Mouse (Mus musculus) midbrain, embryonic 12.5 days (tissue): ENCODE data around the gene Hfe2. TPM values are rescaled to one million over a fixed set of nuclear protein-coding genes. Genes with fewer than 3 reads are reported as not detected.

Experiments used
- ATAC-seq: fragments of 200-750 bp; cut with Nextera tagmentation; 2 replicates; pipeline ENCODE4 v1.8.0; 2017; ENCODE audit warnings: low read depth, moderate TSS enrichment, moderate library complexity; ENCODE audit not compliant: low FRiP score
- H3K27ac ChIP-seq: fragments of 300-500 bp; sonication (generic); replicated peaks from 2 replicates; pipeline ENCODE4 v1.5.1; 2016; ENCODE audit warnings: mild to moderate bottlenecking
- H3K27me3 ChIP-seq: fragments of 300-500 bp; sonication (generic); 2 replicates; pipeline ENCODE4 v1.6.1; 2016; ENCODE audit warnings: mild to moderate bottlenecking
- H3K36me3 ChIP-seq: fragments of 300-500 bp; sonication (generic); 2 replicates; pipeline ENCODE4 v1.6.1; 2016
- H3K4me1 ChIP-seq: fragments of 300-500 bp; sonication (generic); 2 replicates; pipeline ENCODE4 v1.6.1; 2016
- H3K4me2 ChIP-seq: fragments of 300-500 bp; sonication (generic); replicated peaks from 2 replicates; pipeline ENCODE4 v1.6.1; 2016; ENCODE audit warnings: mild to moderate bottlenecking, moderate library complexity
- H3K4me3 ChIP-seq: fragments of 300-500 bp; sonication (generic); 2 replicates; pipeline ENCODE4 v1.5.1; 2016; ENCODE audit warnings: mild to moderate bottlenecking
- H3K9ac ChIP-seq: fragments of 300-500 bp; sonication (generic); replicated peaks from 2 replicates; pipeline ENCODE4 v1.6.1; 2016; ENCODE audit warnings: mild to moderate bottlenecking, moderate library complexity
- H3K9me3 ChIP-seq: fragments of 300-500 bp; sonication (generic); 2 replicates; pipeline ENCODE4 v1.6.1; 2016; ENCODE audit warnings: mild to moderate bottlenecking
- WGBS: fragments of 180-500 bp; shearing (Covaris S2); methylation state at CpG from one replicate; pipeline ENCODE4 v1.1.7; 2016; 5-methylcytosine and 5-hydroxymethylcytosine counted together
- polyA plus RNA-seq: library from polyadenylated mRNA; unstranded; fragments of >200 nt; fragmentation: Nextera tagmentation; extraction: Ambion mirVana; gene quantifications from 2 replicates; pipeline ENCODE4 v1.2.1, GENCODE M21; 2016

Gene Hfe2
- polyA plus RNA-seq, 1 experiment from 2014 or later: 0.89 TPM

DNA sequence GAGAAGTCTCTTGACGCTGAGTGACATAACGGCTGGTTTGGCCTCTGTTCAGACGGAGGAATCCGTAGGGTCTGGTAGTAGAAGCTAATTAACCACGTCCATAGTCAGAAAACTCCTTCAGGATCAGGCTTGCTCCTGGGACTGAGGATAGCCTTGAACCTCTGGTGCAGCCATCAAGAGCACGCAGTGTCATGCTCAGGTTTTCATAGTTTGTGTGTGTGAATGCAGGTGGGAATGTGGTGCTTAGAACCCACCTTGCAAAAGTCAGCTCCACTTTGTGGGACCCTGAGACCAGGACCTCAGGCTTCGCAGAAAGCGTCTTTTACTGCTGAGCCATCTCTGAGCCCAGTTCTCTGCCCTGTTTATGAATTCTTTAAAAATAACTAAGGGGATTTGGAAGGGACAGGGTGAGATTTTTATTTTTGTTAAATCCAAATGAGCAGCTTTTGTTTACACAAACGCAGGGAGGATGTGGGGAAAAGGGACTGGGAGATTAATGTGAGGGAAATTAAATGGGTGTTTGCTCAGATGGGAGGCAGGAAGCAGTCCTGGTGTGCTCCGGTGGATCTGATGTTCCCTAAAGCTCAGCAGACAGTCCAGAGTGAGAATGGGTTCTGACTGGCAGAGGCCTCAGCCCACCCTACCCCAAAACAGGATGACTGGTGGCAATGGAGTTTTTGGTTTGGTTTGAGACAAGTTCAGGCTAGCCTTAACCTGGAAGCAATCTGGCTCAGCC lies 37.1 kb downstream of the Hfe2 start:
- Histone ChIP-seq H3K4me1 (peaks cover 33% of the 10 kb centered on the region), H3K4me3 (no peak overlapping the region), H3K27me3 (no peaks in the 10 kb centered on the region), H3K36me3 (peaks cover 23% of the 10 kb centered on the region), H3K9me3 (no peaks in the 10 kb centered on the region), H3K4me2 (no peak overlapping the region), H3K9ac (no peak overlapping the region), H3K27ac (0 out of 2 replicates have a peak overlapping the region, but pooled peaks have one; percentile 30)
- ATAC-seq: no peak
- WGBS: 60% methylated on average over 10 of the region's 10 CpGs

GRCm38 (mm10) chr3:96563267-96563666 lies 38.3 kb downstream of the Hfe2 start:
- Histone ChIP-seq H3K27me3 (no peaks in the 10 kb centered on the region), H3K36me3 (peaks cover 23% of the 10 kb centered on the region), H3K4me3 (no peak overlapping the region), H3K4me1 (peaks cover 31% of the 10 kb centered on the region), H3K27ac (no peak overlapping the region), H3K9me3 (no peaks in the 10 kb centered on the region), H3K4me2 (no peak overlapping the region), H3K9ac (no peak overlapping the region)
- WGBS: 97% methylated on average over 8 of the region's 8 CpGs
- no peak for ATAC-seq

DNA sequence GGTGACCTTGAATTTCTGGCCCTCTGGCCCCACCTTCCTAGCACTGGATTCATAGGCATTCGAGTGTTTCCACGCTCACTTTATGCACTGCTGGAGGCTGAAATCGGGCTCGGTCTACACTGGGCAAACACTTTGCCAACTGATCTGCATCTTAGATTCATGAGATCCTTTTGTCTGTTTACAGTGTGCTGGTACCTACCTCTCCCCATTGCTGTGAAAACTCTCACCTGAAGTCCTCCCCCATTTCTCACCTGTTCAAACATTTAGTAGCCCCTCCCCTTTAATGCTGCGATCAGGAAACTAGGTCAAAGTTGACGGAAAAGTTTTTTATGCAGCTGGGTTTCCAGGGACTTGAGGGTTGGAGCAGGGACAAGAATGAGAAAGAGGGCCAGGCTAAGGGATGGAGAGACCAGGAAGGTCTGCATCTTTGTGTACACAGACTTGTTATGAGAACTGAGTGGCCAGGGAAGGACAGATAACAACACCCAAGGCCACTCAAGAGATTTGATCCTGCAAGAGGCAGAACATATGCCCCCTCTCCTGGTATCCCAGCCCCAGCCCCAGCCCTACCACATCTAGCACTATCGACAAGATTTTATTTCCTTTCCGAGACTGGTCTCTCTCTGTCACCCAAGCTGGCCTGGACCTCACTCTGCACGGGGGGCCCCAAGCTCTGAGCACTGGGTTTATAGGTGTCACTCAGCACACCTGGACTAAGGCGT lies 39.1 kb downstream of the Hfe2 start:
- Histone ChIP-seq H3K27me3 (no peaks in the 10 kb centered on the region), H3K9ac (no peak overlapping the region), H3K4me1 (peaks cover 24% of the 10 kb centered on the region), H3K9me3 (no peaks in the 10 kb centered on the region), H3K27ac (no peak overlapping the region), H3K4me2 (no peak overlapping the region), H3K36me3 (peaks cover 23% of the 10 kb centered on the region), H3K4me3 (no peak overlapping the region)
- ATAC-seq: no peak
- WGBS: 79% methylated on average over 10 of the region's 10 CpGs

- no peak overlapping the region for H3K4me2 ChIP-seq
Measured at GRCm38 (mm10) chr3:96564633-96565032, 39.7 kb downstream of the Hfe2 start.

DNA sequence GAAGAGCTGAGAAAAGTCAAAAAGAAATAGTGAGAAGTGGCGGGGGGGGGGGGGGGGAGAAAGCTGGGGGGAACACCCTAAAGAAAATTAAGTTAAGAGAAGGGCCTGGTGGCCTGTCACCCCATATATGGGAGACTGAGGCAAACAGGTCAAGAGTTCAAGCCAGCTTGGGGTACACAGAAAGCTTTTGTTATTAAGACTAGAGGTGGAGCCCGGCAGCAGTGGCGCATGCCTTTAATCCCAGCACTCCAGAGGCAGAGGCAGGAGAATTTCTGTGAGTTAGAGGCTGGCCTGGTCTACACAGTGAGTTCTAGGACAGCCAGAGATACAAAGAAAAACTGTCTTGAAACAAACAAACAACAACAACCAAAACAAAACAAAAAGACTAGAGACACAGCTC lies 40.1 kb downstream of the Hfe2 start:
- H3K36me3 ChIP-seq: peaks cover 14% of the 10 kb centered on the region
- H3K27ac ChIP-seq: no peak overlapping the region
- 85% methylated on average over 3 of the region's 3 CpGs for WGBS
- H3K9me3 ChIP-seq: no peaks in the 10 kb centered on the region
- peaks cover 14% of the 10 kb centered on the region for H3K4me1 ChIP-seq
- no peak overlapping the region for H3K4me3 ChIP-seq
- H3K27me3 ChIP-seq: no peaks in the 10 kb centered on the region
- H3K4me2 ChIP-seq: no peak overlapping the region
- no peak overlapping the region for H3K9ac ChIP-seq
- no peak for ATAC-seq

More at GRCm38 (mm10) chr3:96564633-96565032, 39.7 kb downstream of the Hfe2 start:
- Histone ChIP-seq H3K9ac (no peak overlapping the region), H3K4me3 (no peak overlapping the region), H3K27me3 (no peaks in the 10 kb centered on the region), H3K36me3 (peaks cover 19% of the 10 kb centered on the region), H3K9me3 (no peaks in the 10 kb centered on the region), H3K27ac (no peak overlapping the region), H3K4me1 (peaks cover 19% of the 10 kb centered on the region)
- 83% methylated on average over 7 of the region's 7 CpGs for WGBS
- ATAC-seq: no peak

DNA sequence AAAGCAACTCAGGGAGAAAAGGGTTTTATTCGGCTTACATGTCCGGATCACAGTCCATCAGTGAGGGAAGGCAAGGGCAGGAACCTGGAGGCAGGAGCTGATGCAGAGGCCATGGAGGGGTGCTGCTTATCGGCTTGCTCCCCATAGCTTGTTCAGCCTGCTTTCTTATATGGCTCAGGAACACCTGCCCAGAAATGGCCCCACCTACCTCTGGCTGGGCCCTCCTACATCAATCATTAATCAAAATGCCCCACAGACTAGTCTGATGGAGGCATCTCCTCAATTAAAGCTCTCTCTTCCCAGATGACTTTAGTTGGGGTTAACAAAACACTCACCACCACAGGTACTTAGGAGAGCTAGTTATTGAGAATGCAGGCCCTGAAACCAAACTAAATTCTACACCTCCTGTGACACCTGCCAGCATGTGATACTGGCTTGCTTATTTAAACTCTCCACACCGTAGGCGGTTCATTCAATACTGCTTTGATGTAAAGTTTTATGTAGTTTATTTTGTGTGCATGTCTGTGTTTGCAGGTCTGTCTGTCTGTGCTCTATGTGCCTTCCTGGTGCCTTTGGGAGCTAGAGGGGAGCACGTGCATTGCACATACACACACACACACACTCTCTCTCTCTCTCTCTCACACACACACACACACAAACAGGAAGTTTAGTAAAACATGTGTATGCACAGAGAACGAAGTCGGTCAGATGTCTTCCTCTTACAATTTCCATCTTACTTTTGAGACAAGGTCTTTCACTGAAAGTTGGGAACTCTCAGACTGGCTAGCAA lies 41.9 kb downstream of the Hfe2 start:
- Histone ChIP-seq H3K4me2 (no peak overlapping the region), H3K4me1 (no peaks in the 10 kb centered on the region), H3K9me3 (no peaks in the 10 kb centered on the region), H3K9ac (no peak overlapping the region), H3K4me3 (no peak overlapping the region), H3K36me3 (no peaks in the 10 kb centered on the region), H3K27me3 (no peaks in the 10 kb centered on the region), H3K27ac (no peak overlapping the region)
- 90% methylated on average over 8 of the region's 8 CpGs for WGBS
- no peak for ATAC-seq

- no peak overlapping the region for H3K27ac ChIP-seq
- ATAC-seq: no peak
- H3K36me3 ChIP-seq: no peaks in the 10 kb centered on the region
- no peaks in the 10 kb centered on the region for H3K27me3 ChIP-seq
- no peak overlapping the region for H3K4me3 ChIP-seq
- H3K9ac ChIP-seq: no peak overlapping the region
- H3K4me2 ChIP-seq: no peak overlapping the region
- 56% methylated on average over 8 of the region's 8 CpGs for WGBS
- no peaks in the 10 kb centered on the region for H3K9me3 ChIP-seq
- no peaks in the 10 kb centered on the region for H3K4me1 ChIP-seq
Measured at GRCm38 (mm10) chr3:96568605-96569004, 43.6 kb downstream of the Hfe2 start.

DNA sequence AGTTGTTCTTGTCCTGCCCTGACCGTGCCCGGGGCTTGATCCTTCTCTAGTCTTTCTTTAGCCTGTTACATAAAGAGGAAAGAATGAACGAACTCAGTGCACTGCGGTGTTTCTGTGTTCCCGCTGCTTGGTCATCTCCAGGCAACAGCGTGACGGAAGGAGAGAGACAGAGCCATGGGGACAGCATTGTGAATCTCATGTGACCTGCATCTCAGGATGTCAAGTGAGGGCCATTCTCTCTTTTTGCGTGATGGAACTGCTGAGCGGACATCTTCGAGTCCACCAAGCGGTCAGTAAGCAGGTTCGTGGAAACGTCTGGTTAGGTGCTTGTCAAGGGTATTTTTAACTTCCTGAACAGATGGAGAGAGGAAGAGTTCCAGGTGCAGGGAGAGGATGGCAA lies 44.5 kb downstream of the Hfe2 start:
- Histone ChIP-seq H3K9me3 (no peaks in the 10 kb centered on the region), H3K9ac (no peak overlapping the region), H3K4me1 (no peaks in the 10 kb centered on the region), H3K36me3 (no peaks in the 10 kb centered on the region), H3K27me3 (no peaks in the 10 kb centered on the region), H3K4me3 (no peak overlapping the region), H3K4me2 (no peak overlapping the region), H3K27ac (no peak overlapping the region)
- no peak for ATAC-seq
- 92% methylated on average over 13 of the region's 13 CpGs for WGBS

DNA sequence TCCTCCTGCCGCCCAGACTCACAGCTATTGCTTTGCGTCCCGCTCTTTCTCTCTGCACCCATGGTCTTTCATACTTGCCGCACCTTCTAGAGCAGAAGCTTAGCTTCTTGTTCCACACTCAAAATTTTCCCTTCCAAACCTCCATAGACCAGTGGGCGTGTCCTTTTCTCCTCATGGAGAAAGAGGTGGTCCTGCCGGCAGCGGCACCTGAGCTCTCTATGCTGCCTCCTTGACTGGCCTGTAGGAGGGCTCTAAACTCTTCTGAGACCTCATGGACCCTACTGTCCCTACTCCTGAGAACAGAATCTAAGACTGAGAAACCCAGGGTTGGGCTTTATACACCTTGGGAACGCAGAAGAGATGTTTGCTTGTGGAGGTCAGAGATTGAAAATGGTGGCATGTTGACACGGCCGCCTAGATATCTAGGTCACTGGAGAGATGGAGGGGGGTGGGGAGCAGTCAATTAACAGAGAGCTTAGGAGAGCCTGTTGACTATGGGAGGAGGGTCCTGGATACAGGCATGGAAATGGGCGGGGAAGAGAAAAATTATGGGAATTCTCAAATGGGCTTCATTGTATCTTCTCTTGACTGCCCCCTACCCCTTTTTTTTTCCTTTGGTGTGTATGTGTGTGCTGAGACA lies 45.1 kb downstream of the Hfe2 start:
- 87% methylated on average over 11 of the region's 11 CpGs for WGBS

DNA sequence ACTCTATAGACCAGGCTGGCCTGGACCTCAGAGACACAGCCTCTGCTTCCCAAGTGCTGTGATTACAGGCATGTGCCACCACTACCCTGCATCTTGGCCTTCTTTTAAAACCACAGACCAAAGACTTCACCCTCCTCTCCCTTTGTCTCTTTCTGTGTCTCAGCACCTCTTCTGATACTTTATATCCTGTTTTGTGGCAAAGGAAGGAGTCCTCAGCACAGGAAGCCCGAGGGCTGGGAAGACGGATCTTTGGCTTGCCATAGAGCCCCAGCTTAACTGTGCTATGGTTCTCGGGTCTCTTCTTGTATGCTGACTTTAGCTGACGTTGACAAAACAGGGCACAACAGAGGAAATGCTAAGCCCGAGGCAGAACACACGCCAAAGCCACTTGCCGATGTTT lies 45.7 kb downstream of the Hfe2 start:
- no peak overlapping the region for H3K4me2 ChIP-seq
- no peak overlapping the region for H3K9ac ChIP-seq
- H3K4me3 ChIP-seq: no peak overlapping the region
- no peak overlapping the region for H3K27ac ChIP-seq
- no peaks in the 10 kb centered on the region for H3K27me3 ChIP-seq
- H3K36me3 ChIP-seq: no peaks in the 10 kb centered on the region
- H3K9me3 ChIP-seq: no peaks in the 10 kb centered on the region
- no peak for ATAC-seq
- whole genome bisulfite sequencing: 82% methylated on average over 7 of the region's 7 CpGs
- no peaks in the 10 kb centered on the region for H3K4me1 ChIP-seq

More for the DNA sequence above, 45.1 kb downstream of the Hfe2 start:
- Histone ChIP-seq H3K27me3 (no peaks in the 10 kb centered on the region), H3K9ac (no peak overlapping the region), H3K4me1 (no peaks in the 10 kb centered on the region), H3K4me2 (no peak overlapping the region), H3K9me3 (no peaks in the 10 kb centered on the region), H3K36me3 (no peaks in the 10 kb centered on the region), H3K27ac (no peak overlapping the region), H3K4me3 (no peak overlapping the region)
- no peak for ATAC-seq

- ATAC-seq: no peak
- Histone ChIP-seq H3K4me1 (peaks cover 2% of the 10 kb centered on the region), H3K27ac (no peak overlapping the region), H3K4me3 (no peak overlapping the region), H3K4me2 (no peak overlapping the region), H3K27me3 (no peaks in the 10 kb centered on the region), H3K9me3 (no peaks in the 10 kb centered on the region), H3K36me3 (no peaks in the 10 kb centered on the region), H3K9ac (no peak overlapping the region)
- 72% methylated on average over 2 of the region's 2 CpGs for WGBS
Measured at GRCm38 (mm10) chr3:96571336-96571735, 46.4 kb downstream of the Hfe2 start.
